Mouse (Mus musculus): ENCODE data around the gene 4931409K22Rik.

GRCm38 (mm10) chr5:24593230-24593629, 36.6 kb upstream of the 4931409K22Rik start:
- no peak for TF ChIP-seq CTCF (IDR thresholded peaks at IDR 0.05; ENCODE audit: control insufficient read depth, insufficient read depth, low read length)
- no peak for TF ChIP-seq POLR2A (IDR thresholded peaks at IDR 0.05; ENCODE audit: borderline replicate concordance, control insufficient read depth, low read depth, low read length)
